Mouse (Mus musculus) right cerebral cortex, postnatal 4 days (tissue): ENCODE data around the gene Trmt1l.
"Not testable (repeated sequence)": the region's sequence is repeated elsewhere in the genome, so short reads cannot be mapped to it uniquely, and the experiment has no call there.

ENCODE experiments used
- DNase-seq: peaks from one replicate; pipeline ENCODE4 v3.0.0-alpha.2; 2022

The Trmt1l gene

DNA sequence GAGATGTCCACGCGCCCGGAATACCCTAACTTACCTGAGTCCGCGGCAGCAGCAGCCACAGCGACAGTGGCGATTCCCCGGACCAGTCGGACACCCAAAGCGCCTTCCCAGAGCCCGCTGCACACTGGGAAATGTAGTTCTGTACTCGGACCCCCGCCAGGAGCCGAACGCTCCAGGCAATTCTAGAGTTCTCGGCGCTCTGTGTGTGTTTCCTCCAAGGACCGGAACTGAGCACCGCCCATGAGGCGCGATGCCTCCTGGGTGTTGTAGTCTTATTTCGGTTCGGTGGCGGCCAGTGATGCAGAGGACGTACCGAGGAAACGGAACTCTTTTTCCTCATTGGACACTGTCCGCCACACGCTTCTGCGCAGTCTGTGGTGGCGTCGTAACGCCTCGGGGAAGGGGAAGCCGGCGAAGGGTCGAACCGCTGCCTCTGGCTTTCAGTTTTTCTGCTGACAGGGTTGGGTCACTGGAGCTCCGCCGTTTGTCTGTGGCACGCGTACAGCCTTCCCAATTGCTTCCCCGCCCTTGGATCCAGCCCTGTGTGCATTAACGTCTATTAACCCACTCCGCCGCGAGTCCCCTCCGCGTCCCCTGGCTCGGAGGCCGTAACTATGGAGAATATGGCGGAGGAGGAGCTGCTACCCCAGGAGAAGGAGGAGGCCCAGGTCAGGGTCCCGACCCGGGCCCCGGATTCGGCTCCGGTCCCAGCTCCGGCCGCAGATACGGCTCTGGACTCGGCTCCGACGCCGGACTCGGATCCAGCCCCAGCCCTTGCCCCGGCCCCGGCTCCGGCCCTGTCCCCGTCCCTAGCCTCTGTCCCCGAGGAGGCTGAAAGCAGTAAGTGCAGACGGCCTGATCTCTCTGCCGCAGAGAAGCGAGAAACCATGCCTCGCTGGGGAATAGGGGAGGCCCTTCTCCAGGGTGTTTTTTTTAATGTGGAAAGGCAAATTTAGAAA is at the start of gene Trmt1l, which contains the start of gene Swt1:
Gene Trmt1l (plus strand): TSS at position 280 of the 959 bp plus-strand sequence.
Gene Swt1 (minus strand): TSS at position 193 of the 959 bp plus-strand sequence.
- DNase-seq, result peak; percentile 97

DNA sequence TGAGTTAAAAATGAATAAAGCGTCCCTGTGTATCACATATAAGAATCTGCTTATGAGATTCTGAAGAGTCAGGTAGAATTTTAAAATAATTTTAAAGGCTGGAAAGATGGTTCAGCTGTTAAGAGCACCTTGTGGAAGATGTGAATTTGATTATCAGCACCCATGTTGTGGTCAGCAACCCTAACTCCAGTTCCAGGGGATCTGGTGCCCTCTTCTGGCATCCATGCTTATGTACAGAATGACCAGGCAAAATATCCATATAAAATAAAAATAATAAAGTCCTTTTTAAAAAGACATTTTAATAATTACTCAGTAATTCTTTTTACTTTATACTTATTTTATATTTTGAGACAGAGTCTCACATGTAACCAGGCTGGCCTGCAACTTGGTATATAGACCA is 38.3 kb upstream of the Trmt1l start:
- DNase-seq, result no peak

DNA sequence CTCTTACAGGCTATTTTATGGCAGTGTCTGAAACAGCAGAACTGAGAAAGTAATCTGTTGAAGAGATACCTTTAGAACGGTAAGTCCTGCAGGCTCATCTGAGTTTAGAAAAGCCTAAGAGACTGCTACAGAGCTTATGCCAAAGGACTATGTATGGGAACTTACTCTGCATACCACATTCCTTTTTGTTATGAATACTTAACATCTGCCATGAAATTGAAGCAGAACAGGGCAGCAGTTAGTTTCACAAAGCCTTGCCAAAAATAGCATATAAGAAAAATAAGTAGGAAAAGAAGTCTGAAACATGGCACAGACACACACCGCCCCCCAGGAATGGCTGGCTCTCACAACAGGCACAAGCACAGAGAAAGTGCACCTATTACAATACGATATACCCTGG is 18.5 kb upstream of the Trmt1l start:
- DNase-seq, result no peak

DNA sequence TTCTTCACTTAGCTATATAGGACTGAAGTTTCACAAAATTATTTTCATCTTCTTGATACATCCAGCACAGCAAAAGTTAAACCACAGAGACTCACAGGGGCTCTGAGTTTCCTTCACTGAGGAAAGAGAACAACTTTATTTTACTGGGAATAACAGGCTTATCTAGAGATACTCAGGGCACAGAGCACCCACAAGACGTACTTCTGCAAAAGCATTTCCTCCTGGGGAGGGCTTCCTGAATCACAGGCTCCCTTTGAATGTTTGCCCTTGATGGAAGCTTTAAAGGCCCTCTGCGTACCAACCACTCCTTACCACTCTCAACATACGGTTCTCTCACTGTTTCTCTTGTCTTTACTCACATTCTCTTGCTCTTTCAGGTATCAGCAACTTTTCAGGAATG is 6.2 kb upstream of the Trmt1l start:
- DNase-seq, result no peak

DNA sequence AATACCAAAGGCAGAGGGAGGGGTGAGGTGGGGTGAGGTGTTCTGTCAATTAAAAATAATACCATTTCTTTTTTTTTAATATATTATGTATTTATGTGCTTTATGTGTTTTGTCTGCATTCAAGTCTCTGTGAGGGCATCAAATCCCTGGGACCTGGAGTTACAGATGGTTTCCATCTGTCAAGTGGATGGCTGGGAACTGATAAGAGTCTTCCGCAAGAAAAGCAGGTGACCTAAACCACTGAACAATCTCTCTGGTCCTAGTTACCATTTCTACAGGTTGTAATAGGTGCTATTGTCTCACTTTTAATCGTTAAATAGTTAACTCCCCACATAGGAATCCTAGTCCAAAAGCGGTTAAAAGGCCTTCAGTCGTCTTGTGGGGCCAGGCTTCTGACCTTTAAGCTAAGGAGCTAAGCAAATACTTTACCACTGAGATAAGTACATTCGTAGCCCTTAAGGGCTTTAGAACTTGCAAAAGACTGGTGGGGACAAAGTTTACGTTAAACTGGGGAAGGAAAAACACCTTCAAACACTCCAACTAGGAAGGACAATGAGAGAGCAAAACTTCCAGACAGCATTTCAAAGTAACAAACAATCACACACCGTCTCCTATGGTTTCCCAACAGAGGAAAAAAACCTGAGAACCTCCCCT is 1.3 kb upstream of the Trmt1l start:
- no peak for DNase-seq

DNA sequence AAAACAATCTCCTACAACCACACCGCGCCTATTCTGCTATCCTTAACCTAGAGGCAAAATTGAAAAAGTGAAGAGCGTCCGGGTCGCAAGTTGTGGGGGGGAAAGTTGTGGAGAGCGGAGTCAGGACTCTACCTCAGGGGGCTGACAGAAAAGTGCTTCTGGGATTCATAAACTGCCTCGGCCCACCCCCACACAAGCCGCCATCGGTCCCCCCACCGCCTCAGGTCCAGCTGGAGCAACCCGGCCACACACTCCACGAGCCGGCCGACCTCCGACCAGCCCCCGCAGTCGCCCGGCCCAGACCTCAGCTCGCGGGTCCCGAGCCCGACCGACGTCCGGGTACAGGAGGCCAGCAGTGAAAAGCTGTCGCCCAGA is 467 bp upstream of the Trmt1l start:
- DNase-seq, result no peak

DNA sequence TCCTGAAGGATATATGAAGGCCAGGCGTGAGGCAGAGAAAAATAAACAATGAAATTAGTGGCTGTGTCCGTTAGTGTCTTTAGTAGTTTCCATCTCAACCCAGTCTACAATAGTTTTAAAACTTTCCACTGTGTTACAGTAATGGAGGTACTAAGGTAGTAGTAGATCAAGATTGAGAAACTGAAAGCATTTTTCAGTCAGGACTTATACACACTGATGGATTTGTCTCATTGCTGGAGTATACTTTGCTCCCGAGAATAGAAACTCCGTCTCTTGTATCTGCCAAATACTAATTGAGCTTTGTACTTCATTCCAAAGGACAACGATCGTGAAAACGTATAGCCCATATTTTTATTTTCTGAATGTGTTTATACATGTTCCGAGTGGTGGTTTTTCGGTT is 974 bp downstream of the Trmt1l start:
- DNase-seq, result no peak

DNA sequence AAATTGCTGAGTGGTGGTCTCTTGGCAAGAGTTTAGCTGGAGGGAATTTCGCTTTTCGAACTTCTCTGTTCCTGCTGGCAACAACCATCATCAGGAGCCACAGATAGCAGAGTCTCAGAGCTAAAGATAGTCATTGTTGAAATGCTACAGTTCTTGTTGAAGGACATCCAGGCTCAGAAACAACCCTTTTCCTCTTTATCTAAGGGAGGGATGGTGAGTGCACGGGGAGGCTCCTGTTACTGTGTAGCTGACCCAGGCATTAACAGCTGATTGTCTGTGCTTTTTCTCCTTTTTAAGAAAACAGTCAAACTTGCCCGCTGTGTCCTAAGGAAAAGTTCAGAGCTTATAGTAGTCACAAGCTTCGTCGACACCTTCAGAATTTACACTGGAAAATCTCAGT is 7.1 kb downstream of the Trmt1l start:
- DNase-seq, result no peak

DNA sequence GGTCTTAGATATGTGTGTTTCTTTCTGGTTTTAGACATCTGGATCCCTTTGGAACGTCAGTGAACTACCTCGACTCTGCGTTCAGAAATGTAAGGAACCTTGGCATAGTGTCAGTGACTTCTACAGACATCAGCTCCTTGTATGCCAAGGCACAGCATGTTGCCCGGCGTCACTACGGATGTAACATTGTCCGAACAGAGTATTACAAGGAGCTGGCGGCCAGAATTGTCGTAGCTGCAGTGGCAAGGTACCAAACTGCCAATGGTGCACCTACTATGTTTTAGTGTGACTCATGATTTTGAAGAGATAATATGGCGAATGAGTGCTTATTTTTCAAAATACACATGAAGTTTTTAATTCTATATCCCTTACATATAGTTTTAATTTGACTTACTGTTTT is 21.5 kb downstream of the Trmt1l start:
- DNase-seq, result no peak

DNA sequence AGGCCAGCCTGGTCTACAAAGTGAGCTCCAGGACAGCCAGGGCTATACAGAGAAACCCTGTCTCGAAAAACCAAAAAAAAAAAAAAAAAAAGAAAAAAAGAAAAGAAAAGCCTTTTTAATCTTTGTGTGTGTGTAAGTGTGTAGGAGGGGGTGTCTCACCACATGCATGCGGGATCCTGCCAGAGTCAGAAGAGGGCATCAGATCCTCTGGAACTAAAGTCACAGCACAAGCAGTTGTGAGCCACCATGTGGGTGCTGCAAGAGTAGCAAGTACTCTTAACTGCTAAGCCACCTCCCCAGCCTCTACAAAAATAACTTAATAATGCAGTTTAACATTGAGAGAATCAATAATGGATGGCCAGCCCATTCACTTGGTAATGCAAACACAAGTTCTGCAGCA is 22.5 kb downstream of the Trmt1l start:
- DNase-seq, result no peak

DNA sequence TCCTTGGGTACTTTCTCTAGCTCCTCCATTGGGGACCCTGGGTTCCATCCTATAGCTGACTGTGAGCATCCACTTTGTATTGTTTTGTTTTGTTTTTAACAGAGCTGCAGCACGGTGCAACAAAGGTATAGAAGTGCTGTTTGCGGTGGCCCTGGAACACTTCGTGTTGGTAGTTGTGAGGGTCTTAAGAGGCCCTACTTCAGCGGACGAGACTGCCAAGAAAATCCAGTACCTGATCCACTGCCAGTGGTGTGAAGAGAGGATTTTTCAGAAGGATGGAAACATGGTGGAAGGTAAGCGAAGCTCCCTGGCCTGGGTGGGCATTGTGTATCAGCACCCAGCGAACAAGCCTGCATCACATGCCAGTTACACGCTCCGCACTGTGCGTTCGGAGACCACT is 23.6 kb downstream of the Trmt1l start:
- no peak for DNase-seq

DNA sequence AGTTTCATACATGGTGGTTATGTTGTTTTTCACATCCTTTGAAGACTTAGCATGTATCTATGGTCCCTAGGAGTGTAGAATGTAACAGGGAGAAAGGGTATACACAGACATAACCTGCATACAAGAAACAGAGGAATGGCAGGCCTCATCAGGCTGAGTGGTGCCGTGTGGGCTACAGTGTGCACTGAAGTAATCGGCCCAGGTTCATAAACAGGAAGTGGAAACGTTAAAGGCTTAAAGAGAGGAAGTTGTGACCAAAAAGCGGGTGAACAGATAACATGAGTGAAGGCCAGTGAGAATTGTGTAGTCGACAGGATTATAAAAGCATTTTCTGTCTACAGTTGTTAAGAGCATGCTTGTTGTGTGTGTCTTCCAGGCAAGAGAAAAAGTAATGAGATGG is 28.7 kb downstream of the Trmt1l start:
- DNase-seq, result no peak

DNA sequence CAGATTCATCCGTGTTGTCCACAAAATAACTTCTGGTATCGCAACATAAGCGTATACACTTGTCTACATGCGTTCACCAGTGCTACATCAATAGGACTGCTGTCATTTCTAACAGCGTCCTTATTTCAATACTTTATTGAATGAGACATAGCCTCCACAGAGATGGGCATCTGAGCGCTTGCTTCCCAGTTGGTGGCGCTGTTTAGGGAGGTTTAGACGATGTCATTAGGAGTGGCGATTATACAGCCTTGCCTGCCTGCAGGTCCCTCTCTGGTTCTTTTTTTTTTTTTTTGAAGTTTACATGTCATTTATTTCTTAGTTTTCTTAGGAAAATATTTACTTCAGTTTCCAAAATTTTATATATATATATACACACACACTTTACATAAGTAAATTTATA is 32.9 kb downstream of the Trmt1l start:
- peak; percentile 16 for DNase-seq

DNA sequence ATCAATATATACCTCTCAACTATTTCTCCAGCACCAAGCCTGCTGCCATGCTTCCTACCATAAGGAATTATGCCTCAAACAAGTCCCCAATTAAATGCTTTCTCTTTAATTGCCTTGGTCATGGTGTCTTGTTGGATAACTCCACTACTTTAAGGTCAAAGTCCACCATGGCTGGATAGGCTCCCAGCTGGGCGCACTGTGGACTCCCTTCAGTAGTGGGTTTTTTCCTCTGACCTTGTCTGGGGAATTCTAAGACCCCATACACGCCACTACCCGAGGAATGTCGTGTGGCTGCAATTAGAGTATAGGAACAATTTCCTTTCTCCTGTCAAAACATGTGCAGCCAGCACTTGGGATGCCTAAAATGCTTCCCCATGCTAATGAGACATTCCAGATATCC is 36.6 kb downstream of the Trmt1l start:
- no peak for DNase-seq

DNA sequence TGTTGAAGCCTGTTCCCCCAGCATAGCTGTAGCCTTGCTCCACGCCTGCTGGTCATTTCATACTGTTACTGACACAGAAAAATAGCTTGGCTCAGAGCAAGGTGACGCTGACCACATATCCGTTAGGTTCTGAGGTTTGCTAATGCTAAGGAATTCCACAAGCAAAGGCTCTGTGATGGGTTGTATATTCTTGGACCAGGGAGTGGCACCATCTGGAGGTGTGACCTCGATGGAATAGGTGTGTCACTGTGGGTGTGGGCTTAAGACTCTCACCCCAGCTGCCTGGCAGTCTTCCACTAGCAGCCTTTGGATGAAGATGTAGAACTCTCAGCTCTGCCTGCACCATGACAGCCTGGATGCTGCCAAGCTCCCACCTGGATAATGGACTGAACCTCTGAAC is 38.2 kb downstream of the Trmt1l start:
- DNase-seq, result no peak

DNA sequence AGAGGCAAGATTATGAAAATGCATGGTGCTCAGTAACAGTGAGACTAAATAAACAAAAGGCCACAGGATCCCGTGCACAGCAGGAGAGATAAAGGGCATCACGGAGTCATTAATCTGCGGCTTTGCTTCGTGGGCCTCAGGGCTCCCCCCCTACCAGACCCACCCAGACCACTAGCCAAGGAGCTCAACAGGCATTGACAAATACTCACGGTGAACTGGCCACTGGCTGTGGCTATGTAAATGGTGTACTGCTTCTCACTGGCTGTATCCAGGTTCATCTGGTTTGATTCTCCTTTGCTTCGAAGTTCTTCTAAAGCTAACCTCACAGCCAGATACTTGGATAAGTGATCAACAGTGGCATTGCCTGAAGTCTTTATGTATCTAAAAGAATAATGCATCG is 43.1 kb downstream of the Trmt1l start:
- no peak for DNase-seq

DNA sequence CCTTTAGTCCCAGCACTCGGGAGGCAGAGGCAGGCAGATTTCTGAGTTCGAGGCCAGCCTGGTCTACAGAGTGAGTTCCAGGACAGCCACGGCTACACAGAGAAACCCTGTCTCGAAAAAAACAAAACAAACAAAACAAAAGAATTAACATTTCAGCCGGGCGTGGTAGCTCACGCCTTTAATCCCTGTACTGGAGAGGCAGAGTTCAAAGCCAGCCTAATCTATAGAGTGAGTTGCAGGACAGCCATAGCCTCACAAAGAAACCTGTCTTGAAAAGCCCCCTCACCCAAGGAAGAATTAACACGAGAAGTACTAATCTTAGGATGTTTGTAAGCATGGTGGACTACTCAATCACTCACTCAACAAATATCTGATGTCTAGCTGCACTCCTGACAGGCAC is 44.0 kb downstream of the Trmt1l start:
- DNase-seq, result not testable (repeated sequence)

DNA sequence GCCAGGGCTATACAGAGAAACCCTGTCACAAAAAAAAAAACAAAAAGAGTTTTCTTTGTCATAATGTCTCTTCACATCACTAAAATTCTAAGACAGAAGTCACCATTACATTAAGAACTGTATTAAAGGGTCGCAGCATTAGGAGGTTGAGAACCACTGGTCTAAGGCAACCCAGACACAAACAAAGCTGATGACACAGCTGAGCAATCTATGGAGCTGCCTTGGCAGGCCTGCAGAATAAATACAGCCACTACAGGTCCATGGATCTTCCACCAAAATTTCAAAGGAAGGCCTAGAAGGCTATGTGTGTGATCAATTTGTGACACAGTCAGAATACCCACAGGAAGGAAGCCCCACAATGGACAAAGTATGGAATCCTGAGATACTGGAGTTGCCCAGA is 54.2 kb downstream of the Trmt1l start:
- no peak for DNase-seq

DNA sequence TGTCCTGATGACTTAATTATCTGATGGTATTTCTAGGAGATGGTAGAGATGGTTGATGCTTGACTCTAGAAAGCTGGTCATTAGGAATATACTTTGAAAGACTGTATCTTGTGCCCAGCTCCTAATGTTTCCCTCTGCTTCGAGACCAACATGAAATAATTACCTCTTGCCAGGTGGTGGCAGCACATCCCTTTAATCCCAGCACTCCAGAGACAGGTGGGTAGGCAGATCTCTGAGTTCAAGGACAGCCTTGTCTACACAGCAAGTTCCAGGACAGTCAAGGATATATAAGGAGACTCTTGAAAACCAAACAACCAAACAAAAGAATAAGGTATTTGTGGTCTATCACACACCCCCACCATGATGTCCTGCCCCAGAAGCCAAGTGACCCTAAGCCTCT is 55.2 kb downstream of the Trmt1l start:
- peak; percentile 9 for DNase-seq

DNA sequence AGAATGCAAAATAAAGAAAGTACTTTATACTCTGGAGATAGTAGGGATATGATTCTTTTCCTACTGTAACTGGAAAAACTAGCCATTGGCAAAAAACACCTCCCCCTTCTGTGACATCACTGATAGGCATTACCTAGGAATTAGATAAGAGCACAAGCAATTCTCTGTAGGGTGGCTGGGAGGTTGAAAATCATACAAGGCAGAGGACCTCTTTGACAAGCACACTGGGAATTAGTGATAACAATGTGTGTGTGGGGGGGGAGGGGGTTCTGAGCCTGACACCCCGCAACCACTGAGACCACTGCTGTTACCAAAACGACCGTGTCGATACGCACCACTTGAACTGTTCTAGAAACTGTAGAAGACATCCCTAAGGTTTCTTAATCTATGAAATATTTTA is 56.4 kb downstream of the Trmt1l start:
- no peak for DNase-seq

DNA sequence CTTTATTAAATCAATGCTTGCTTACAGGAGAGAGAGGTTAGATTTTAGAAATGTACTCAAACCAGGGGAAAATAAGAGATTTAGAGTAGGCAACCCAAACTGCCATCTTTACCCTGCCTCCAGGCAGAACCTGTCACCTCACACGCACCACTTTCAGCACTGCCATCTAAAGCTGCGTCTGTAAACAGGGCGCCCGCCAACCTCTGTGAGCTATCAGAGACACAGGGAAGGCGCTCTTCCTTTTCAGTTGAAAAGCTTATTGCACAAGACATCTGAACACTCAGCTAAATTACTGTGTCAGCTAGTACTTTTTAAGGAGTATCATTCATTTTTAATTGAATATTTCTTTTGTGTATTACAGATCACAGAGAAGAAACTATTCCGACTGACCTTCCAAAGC is 61.5 kb downstream of the Trmt1l start:
- DNase-seq, result no peak

DNA sequence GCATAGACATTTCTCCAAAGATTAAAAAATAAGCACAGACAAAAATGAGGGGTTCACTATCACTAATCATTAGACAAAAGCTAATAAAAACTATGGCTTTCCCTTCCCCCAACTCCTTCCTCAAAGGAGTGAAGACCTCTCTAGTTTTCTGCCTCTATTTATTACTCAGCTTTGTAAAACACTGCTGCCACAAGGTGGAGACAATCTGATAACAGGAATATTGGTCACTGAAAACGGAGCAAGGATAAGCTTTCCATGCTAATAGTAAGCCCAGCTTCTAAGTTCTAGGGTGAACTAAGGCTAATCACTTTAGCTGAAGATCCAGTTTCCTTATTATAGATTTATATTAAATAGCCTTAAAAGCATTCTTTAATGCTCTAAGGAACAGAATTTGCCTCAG is 64.1 kb downstream of the Trmt1l start:
- no peak for DNase-seq

DNA sequence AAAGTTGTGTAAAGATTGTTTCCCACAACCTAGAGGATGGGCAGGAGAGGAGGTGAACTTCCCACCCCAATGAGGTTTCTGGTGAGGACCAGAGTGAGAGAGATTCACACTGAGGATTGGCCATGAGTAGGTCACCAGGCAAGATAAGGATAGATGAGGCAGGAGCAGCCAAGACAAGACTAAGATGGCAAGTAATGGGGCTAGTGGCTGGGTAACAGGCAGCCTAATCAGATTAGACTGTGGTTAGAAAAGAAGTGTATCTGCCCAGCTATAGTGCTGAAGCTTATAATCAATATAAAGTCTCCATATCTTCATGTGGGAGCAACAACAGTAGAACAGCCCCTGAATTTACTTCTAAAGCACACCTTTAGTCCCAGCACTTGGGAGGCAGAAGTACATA is 65.5 kb downstream of the Trmt1l start:
- no peak for DNase-seq

DNA sequence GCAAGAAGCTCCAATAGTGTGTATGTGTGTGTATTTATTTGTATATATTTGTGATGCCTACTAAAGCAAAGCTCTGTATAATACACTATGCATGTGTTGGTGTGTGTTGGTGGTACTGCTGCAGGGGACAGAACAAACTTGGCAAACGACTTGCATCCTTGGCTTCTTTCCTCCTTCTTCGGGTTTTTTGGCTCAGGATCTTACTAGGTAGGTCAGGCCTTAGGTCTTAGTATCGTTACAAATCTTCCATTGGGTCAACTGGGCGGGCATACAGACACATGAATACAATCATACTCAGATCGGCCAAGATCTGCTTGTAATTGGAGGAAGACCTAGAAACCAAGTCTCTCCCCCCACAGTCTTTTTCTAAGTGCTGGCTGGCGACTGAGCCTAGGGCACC is 66.4 kb downstream of the Trmt1l start:
- DNase-seq, result no peak
